Mouse (Mus musculus) hindbrain, embryonic 14.5 days (tissue): ENCODE measurements at regions not wholly inside any gene's neighbourhood (a gene's known extent, or its start where the extent isn't known, plus 50 kb on each side); places are given as distances from the start of the nearest gene placed in this dataset. TPM values are rescaled to one million over a fixed set of nuclear protein-coding genes. Genes with fewer than 3 reads are reported as not detected.

Experiments
- microRNA-seq: library from miRNA; unstranded; fragments of <30 nt; microRNA quantifications from one replicate; pipeline ENCODE4, GENCODE M21; 2016

Small RNA genes lying in the stretch of these regions (microRNA-seq; reads per million reads assigned to microRNA genes)
- gene Mir6380, result not detected
